Mouse (Mus musculus) frontal cortex, postnatal 14 days (tissue): ENCODE measurements around the gene Gpm6b.

ENCODE experiments used
- DNase-seq, 2 experiments: peaks; one replicate each; pipeline ENCODE4 v3.0.0; 2022; ENCODE audit warnings: low spot score in 2 of 2

The Gpm6b gene

GRCm38 (mm10) chrX:166354913-166355312 is 116.2 kb downstream of the Gpm6b start:
- no peak for DNase-seq

GRCm38 (mm10) chrX:166356276-166356675 is 117.6 kb downstream of the Gpm6b start:
- DNase-seq: no peak

- DNase-seq: no peak
Observed at GRCm38 (mm10) chrX:166358955-166359354, 120.2 kb downstream of the Gpm6b start.

- no peak for DNase-seq
Observed at GRCm38 (mm10) chrX:166359927-166360440, 121.3 kb downstream of the Gpm6b start.

- DNase-seq: peak in 1 of 2 experiments; percentile 34
Observed at GRCm38 (mm10) chrX:166360455-166360854, 121.7 kb downstream of the Gpm6b start.

GRCm38 (mm10) chrX:166365458-166366213 is 126.9 kb downstream of the Gpm6b start:
- no peak for DNase-seq

GRCm38 (mm10) chrX:166376681-166377328 is 138.1 kb downstream of the Gpm6b start:
- no peak for DNase-seq

- DNase-seq: no peak
Observed at GRCm38 (mm10) chrX:166378652-166379051, 139.9 kb downstream of the Gpm6b start.

GRCm38 (mm10) chrX:166383606-166384005 is 144.9 kb downstream of the Gpm6b start:
- no peak for DNase-seq

- DNase-seq: no peak
Observed at GRCm38 (mm10) chrX:166384935-166385334, 146.2 kb downstream of the Gpm6b start.

- DNase-seq: no peak
Observed at GRCm38 (mm10) chrX:166386656-166387055, 147.9 kb downstream of the Gpm6b start.

- DNase-seq: no peak
Observed at GRCm38 (mm10) chrX:166393753-166394152, 155.0 kb downstream of the Gpm6b start.

- no peak for DNase-seq
Observed at GRCm38 (mm10) chrX:166407865-166408264, 169.2 kb downstream of the Gpm6b start.

GRCm38 (mm10) chrX:166416196-166416595 is 177.5 kb downstream of the Gpm6b start:
- DNase-seq: no peak

- no peak for DNase-seq
Observed at GRCm38 (mm10) chrX:166434812-166435211, 196.1 kb downstream of the Gpm6b start.
